Mouse (Mus musculus): ENCODE measurements around the gene Tmem126a.

DNA sequence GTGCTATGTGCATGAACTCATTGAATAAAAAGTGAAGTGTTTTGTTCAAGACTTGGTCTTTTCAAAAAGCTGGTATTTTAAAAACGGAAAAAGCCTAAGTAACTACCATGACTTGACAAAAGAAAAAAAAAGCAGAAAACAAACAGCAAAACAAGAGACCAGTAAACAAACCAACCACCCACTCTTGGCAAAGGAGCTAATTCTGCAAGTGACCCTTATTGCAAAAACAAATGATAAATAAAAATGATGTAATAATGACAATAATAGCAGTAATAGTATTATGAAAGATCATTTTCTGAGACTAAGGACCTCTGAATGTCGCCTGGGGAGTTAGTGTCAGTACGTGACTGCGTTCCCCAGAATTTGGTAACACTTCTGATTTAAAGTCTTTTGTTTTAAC, 15.0 kb downstream of the Tmem126a start:
- no peak for TF ChIP-seq CTCF (conservative IDR thresholded peaks at IDR 0.05; ENCODE audit: insufficient read depth, insufficient read length, low read depth, low read length)
- TF ChIP-seq POLR2A (IDR thresholded peaks at IDR 0.05; ENCODE audit: low read depth, low read length), result no peak

Measured in kidney, adult 2 months (tissue).